Mouse (Mus musculus): ENCODE data around the gene Mrps5. TPM values are rescaled to one million over a fixed set of nuclear protein-coding genes. Genes with fewer than 3 reads are reported as not detected.

Gene Mrps5
- polyA plus RNA-seq, 1 experiment from 2014 or later: 87.0 TPM

GRCm38 (mm10) chr2:127605203-127605602, 18.2 kb downstream of the Mrps5 start:
- H3K4me2 ChIP-seq (replicated peaks; ENCODE audit: low read depth): no peak overlapping the region
- no peaks in the 10 kb centered on the region for H3K27me3 ChIP-seq (ENCODE audit: control insufficient read depth, insufficient read depth, low read length)
- ATAC-seq (ENCODE audit: low FRiP score, low TSS enrichment): no peak
- 87% methylated on average over 3 of the region's 3 CpGs for WGBS
- no peak overlapping the region for H3K27ac ChIP-seq (replicated peaks)
- H3K36me3 ChIP-seq (ENCODE audit: control insufficient read depth, insufficient read depth, low read length): peaks cover 15% of the 10 kb centered on the region
- no peak overlapping the region for H3K9ac ChIP-seq (ENCODE audit: low read length)
- no peak for DNase-seq (ENCODE audit: low spot score)
- TF ChIP-seq CTCF (IDR thresholded peaks at IDR 0.05; ENCODE audit: low read depth) (no peak), EP300 (optimal IDR thresholded peaks at IDR 0.05) (no peak)
- H3K4me1 ChIP-seq (replicated peaks; ENCODE audit: control insufficient read depth, insufficient read depth): no peaks in the 10 kb centered on the region
- no peak overlapping the region for H3K4me3 ChIP-seq (ENCODE audit: low read depth, low read length)
- no peaks in the 10 kb centered on the region for H3K9me3 ChIP-seq (ENCODE audit: control insufficient read depth, low read length)

DNA sequence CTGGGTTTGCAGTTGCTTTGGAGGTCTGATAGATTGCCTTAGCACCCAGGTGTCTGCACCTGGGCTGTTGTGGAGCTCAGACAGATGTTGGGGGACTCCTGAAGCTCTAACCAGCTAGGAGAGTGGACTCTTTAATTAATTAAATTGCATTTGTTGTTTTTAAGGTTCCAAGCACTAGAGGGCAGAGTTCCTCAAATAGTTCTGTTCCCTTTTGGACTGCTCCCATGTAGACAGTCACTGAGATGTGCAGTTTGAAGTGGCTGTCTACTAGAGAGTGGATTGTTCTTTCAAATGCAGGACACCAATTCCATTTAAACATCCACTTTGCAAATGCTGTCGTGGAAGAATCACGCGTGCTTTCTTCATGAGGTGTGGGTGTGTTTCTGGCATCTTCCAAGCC, 21.2 kb downstream of the Mrps5 start:
- no peaks in the 10 kb centered on the region for H3K4me1 ChIP-seq (replicated peaks; ENCODE audit: control insufficient read depth, insufficient read depth)

DNA sequence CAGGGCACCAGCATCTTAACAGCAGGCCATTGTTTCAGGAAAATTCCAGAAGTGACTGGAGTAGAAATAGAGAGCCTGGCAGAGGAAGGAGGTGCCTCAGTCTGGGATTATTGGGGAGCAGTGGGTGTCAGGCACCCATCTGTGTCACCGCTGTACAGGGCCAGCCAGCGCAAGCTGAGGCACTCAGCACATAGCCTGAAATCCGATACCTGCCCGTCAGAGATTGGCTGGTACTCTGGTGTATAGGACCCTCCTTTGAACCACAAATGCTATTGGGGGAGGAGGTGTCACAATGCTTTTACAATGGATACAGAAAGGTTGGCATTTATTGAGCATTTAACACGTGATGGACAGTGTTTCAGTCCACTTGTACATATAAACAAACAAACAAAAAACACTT, 22.0 kb downstream of the Mrps5 start:
- H3K27me3 ChIP-seq (ENCODE audit: control insufficient read depth, insufficient read depth, low read length): no peaks in the 10 kb centered on the region
- ATAC-seq (ENCODE audit: low FRiP score, low TSS enrichment): peak; percentile 65; the same call in 1 of the 2 replicates

More for the DNA sequence above, 21.2 kb downstream of the Mrps5 start:
- Histone ChIP-seq H3K4me3 (ENCODE audit: low read depth, low read length) (no peak overlapping the region), H3K36me3 (ENCODE audit: control insufficient read depth, insufficient read depth, low read length) (no peaks in the 10 kb centered on the region), H3K9me3 (ENCODE audit: control insufficient read depth, low read length) (no peaks in the 10 kb centered on the region), H3K9ac (ENCODE audit: low read length) (no peak overlapping the region), H3K4me2 (replicated peaks; ENCODE audit: low read depth) (no peak overlapping the region), H3K27me3 (ENCODE audit: control insufficient read depth, insufficient read depth, low read length) (no peaks in the 10 kb centered on the region), H3K27ac (replicated peaks) (no peak overlapping the region)
- no peak for ATAC-seq (ENCODE audit: low FRiP score, low TSS enrichment)
- no peak for DNase-seq (ENCODE audit: low spot score)
- WGBS: 36% methylated on average over 3 of the region's 3 CpGs
- TF ChIP-seq EP300 (optimal IDR thresholded peaks at IDR 0.05) (no peak), CTCF (IDR thresholded peaks at IDR 0.05; ENCODE audit: low read depth) (peak; percentile 76)

DNA sequence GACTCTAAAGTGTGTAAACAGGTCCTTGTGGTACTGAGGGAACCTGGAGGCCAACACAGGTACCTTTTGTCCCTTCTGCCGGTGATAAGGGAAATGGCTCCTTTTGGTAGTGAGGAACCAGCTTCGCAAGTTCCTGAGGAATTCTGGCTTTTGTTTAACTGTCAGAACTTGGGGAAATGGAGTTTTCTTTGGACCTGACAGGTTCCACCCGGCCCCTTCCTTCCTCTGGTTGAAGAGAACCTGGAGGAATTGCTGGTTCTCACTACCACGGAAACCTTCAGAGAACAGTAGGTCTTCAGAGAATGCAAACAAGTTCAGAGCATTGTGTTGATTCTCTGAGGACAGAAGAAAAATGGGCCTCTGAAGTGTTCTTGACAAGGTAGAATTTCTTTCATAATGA, 24.4 kb downstream of the Mrps5 start:
- ATAC-seq (ENCODE audit: low FRiP score, low TSS enrichment): no peak
- no peak overlapping the region for H3K27ac ChIP-seq (replicated peaks)
- no peaks in the 10 kb centered on the region for H3K27me3 ChIP-seq (ENCODE audit: control insufficient read depth, insufficient read depth, low read length)
- no peaks in the 10 kb centered on the region for H3K4me1 ChIP-seq (replicated peaks; ENCODE audit: control insufficient read depth, insufficient read depth)
- no peak overlapping the region for H3K4me2 ChIP-seq (replicated peaks; ENCODE audit: low read depth)
- H3K9me3 ChIP-seq (ENCODE audit: control insufficient read depth, low read length): no peaks in the 10 kb centered on the region
- WGBS: 41% methylated on average over 4 of the region's 4 CpGs
- H3K4me3 ChIP-seq (ENCODE audit: low read depth, low read length): no peak overlapping the region
- no peak overlapping the region for H3K9ac ChIP-seq (ENCODE audit: low read length)
- H3K36me3 ChIP-seq (ENCODE audit: control insufficient read depth, insufficient read depth, low read length): no peaks in the 10 kb centered on the region
- DNase-seq (ENCODE audit: low spot score): no peak
- TF ChIP-seq EP300 (optimal IDR thresholded peaks at IDR 0.05): no peak
- TF ChIP-seq CTCF (IDR thresholded peaks at IDR 0.05; ENCODE audit: low read depth): no peak

More for the DNA sequence above, 22.0 kb downstream of the Mrps5 start:
- Histone ChIP-seq H3K27ac (replicated peaks) (no peak overlapping the region), H3K36me3 (ENCODE audit: control insufficient read depth, insufficient read depth, low read length) (no peaks in the 10 kb centered on the region), H3K4me3 (ENCODE audit: low read depth, low read length) (no peak overlapping the region), H3K9me3 (ENCODE audit: control insufficient read depth, low read length) (no peaks in the 10 kb centered on the region), H3K9ac (ENCODE audit: low read length) (no peak overlapping the region), H3K4me1 (replicated peaks; ENCODE audit: control insufficient read depth, insufficient read depth) (no peaks in the 10 kb centered on the region), H3K4me2 (replicated peaks; ENCODE audit: low read depth) (no peak overlapping the region)
- DNase-seq (ENCODE audit: low spot score): no peak
- TF ChIP-seq EP300 (optimal IDR thresholded peaks at IDR 0.05): no peak
- no peak for TF ChIP-seq CTCF (IDR thresholded peaks at IDR 0.05; ENCODE audit: low read depth)
- WGBS: 16% methylated on average over 5 of the region's 5 CpGs

GRCm38 (mm10) chr2:127612288-127612687, 25.3 kb downstream of the Mrps5 start:
- H3K27me3 ChIP-seq (ENCODE audit: control insufficient read depth, insufficient read depth, low read length): no peaks in the 10 kb centered on the region
- no peak overlapping the region for H3K4me2 ChIP-seq (replicated peaks; ENCODE audit: low read depth)
- no peaks in the 10 kb centered on the region for H3K36me3 ChIP-seq (ENCODE audit: control insufficient read depth, insufficient read depth, low read length)
- no peaks in the 10 kb centered on the region for H3K9me3 ChIP-seq (ENCODE audit: control insufficient read depth, low read length)
- H3K27ac ChIP-seq (replicated peaks): no peak overlapping the region
- H3K4me3 ChIP-seq (ENCODE audit: low read depth, low read length): no peak overlapping the region
- 87% methylated on average over 4 of the region's 4 CpGs for WGBS
- no peak for ATAC-seq (ENCODE audit: low FRiP score, low TSS enrichment)
- no peak for DNase-seq (ENCODE audit: low spot score)
- no peaks in the 10 kb centered on the region for H3K4me1 ChIP-seq (replicated peaks; ENCODE audit: control insufficient read depth, insufficient read depth)
- H3K9ac ChIP-seq (ENCODE audit: low read length): no peak overlapping the region
- TF ChIP-seq CTCF (IDR thresholded peaks at IDR 0.05; ENCODE audit: low read depth) (no peak), EP300 (optimal IDR thresholded peaks at IDR 0.05) (no peak)

DNA sequence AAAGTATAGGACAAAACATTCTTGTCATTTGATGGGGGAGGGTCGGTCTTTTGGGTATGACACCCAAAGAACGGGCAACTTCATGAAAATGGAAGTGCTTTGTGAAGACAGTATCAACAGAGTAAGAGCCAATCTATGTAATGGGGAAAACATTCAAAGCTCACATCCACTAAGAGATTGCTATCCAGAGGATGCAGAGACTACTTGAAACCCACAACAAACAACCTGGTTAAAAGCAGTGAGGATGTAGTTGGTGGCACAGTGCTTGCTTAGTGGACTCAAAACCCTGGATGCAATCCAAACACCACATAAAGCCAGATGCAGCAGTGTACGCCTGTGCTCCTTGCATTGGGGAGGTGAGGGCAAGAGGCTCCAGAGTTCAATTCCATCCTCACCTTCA, 32.3 kb downstream of the Mrps5 start:
- DNase-seq (ENCODE audit: low spot score) (no peak), ATAC-seq (ENCODE audit: low FRiP score, low TSS enrichment) (no peak)
- no peak overlapping the region for H3K9ac ChIP-seq (ENCODE audit: low read length)
- no peak overlapping the region for H3K4me3 ChIP-seq (ENCODE audit: low read depth, low read length)
- H3K36me3 ChIP-seq (ENCODE audit: control insufficient read depth, insufficient read depth, low read length): no peaks in the 10 kb centered on the region
- no peaks in the 10 kb centered on the region for H3K4me1 ChIP-seq (replicated peaks; ENCODE audit: control insufficient read depth, insufficient read depth)
- no peaks in the 10 kb centered on the region for H3K27me3 ChIP-seq (ENCODE audit: control insufficient read depth, insufficient read depth, low read length)
- no peaks in the 10 kb centered on the region for H3K9me3 ChIP-seq (ENCODE audit: control insufficient read depth, low read length)
- no peak for TF ChIP-seq CTCF (IDR thresholded peaks at IDR 0.05; ENCODE audit: low read depth)
- no peak overlapping the region for H3K4me2 ChIP-seq (replicated peaks; ENCODE audit: low read depth)
- 75% methylated on average over 3 of the region's 3 CpGs for WGBS
- no peak overlapping the region for H3K27ac ChIP-seq (replicated peaks)
